Mouse (Mus musculus) heart, embryonic 16.5 days (tissue): ENCODE data around the gene Mrap2. TPM values are rescaled to one million over a fixed set of nuclear protein-coding genes. Genes with fewer than 3 reads are reported as not detected.

ENCODE experiments used
- ATAC-seq: fragments of 200-750 bp; cut with Nextera tagmentation; replicated peaks from 2 replicates; pipeline ENCODE4 v1.8.0; 2017; ENCODE audit warnings: moderate number of reproducible peaks; ENCODE audit not compliant: insufficient read depth, low FRiP score; ENCODE audit errors: extremely low read depth
- H3K27ac ChIP-seq: fragments of 300-500 bp; sonication (generic); 2 replicates; pipeline ENCODE4 v1.5.1; 2014; ENCODE audit warnings: mild to moderate bottlenecking, low read length, control low read depth, moderate library complexity
- H3K27me3 ChIP-seq: fragments of 300-500 bp; sonication (generic); 2 replicates; pipeline ENCODE4 v1.6.1; 2014; ENCODE audit warnings: low read length, mixed read lengths; ENCODE audit not compliant: control insufficient read depth, insufficient read depth
- H3K36me3 ChIP-seq: fragments of 300-500 bp; sonication (generic); 2 replicates; pipeline ENCODE4 v1.6.1; 2014; ENCODE audit not compliant: control insufficient read depth, insufficient read depth
- H3K4me1 ChIP-seq: fragments of 300-500 bp; sonication (generic); 2 replicates; pipeline ENCODE4 v1.6.1; 2014; ENCODE audit warnings: low read length, mixed read lengths; ENCODE audit not compliant: control insufficient read depth, insufficient read depth
- H3K4me2 ChIP-seq: fragments of 300-500 bp; sonication (generic); 2 replicates; pipeline ENCODE4 v1.6.1; 2014; ENCODE audit warnings: low read depth, mild to moderate bottlenecking, control low read depth, low read length
- H3K4me3 ChIP-seq: fragments of 300-500 bp; sonication (generic); 2 replicates; pipeline ENCODE4 v1.5.1; 2014; ENCODE audit warnings: mild to moderate bottlenecking, control low read depth, low read length
- H3K9ac ChIP-seq: fragments of 300-500 bp; sonication (generic); 2 replicates; pipeline ENCODE4 v1.6.1; 2014; ENCODE audit warnings: low read length, control low read depth
- H3K9me3 ChIP-seq: fragments of 300-500 bp; sonication (generic); replicated peaks from 2 replicates; pipeline ENCODE4 v1.6.1; 2016; ENCODE audit warnings: low read length; ENCODE audit not compliant: control insufficient read depth
- WGBS: fragments of 180-500 bp; shearing (Covaris S2); extraction: QIAGEN DNeasy Blood & Tissue Kit; methylation state at CpG from one replicate; pipeline ENCODE4 v1.1.7; 2014; 5-methylcytosine and 5-hydroxymethylcytosine counted together
- polyA plus RNA-seq: library from polyadenylated mRNA; unstranded; fragments of >200 nt; fragmentation: Nextera tagmentation; extraction: Ambion mirVana; gene quantifications from 2 replicates; pipeline ENCODE4 v1.2.1, GENCODE M21; 2015

Mrap2 gene
- polyA plus RNA-seq, 1 experiment from 2014 or later: 0.07 TPM

- Histone ChIP-seq H3K27ac (no peak overlapping the region), H3K9me3 (no peaks in the 10 kb centered on the region), H3K36me3 (peaks cover 12% of the 10 kb centered on the region), H3K9ac (no peak overlapping the region), H3K4me1 (no peaks in the 10 kb centered on the region), H3K4me3 (no peak overlapping the region), H3K27me3 (no peaks in the 10 kb centered on the region), H3K4me2 (no peak overlapping the region)
- ATAC-seq: no peak
- 87% methylated on average over 5 of the region's 5 CpGs for WGBS
These were observed 56.3 kb downstream of the Mrap2 start for GRCm38 (mm10) chr9:87200426-87200825.

DNA sequence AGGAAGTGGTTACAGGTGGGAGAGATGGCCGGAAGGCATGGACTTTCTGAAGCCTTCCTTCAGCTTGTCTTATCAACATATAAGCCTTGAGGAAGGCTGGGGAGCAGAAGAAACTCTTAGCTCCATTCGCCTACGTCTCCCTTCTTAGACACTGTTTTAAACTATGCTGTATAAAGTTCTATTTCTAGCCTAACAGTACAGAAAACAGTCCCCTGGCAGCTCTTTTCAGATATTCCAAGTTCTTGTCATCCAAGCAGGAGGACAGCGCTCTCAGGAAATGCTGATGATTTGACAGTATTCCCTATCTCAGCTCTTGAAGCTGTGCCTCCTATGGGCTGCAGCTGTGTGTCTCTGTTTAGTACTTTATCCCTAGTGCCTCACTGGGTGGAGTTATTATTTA lies 56.8 kb downstream of the Mrap2 start:
- H3K27ac ChIP-seq: no peak overlapping the region
- no peak for ATAC-seq
- H3K4me3 ChIP-seq: no peak overlapping the region
- H3K9ac ChIP-seq: no peak overlapping the region
- H3K9me3 ChIP-seq: no peaks in the 10 kb centered on the region
- no peaks in the 10 kb centered on the region for H3K27me3 ChIP-seq
- no peaks in the 10 kb centered on the region for H3K4me1 ChIP-seq
- 93% methylated on average over 4 of the region's 4 CpGs for WGBS
- peaks cover 12% of the 10 kb centered on the region for H3K36me3 ChIP-seq
- no peak overlapping the region for H3K4me2 ChIP-seq

GRCm38 (mm10) chr9:87202431-87202830 lies 58.3 kb downstream of the Mrap2 start:
- no peak for ATAC-seq
- Histone ChIP-seq H3K27me3 (no peaks in the 10 kb centered on the region), H3K36me3 (peaks cover 18% of the 10 kb centered on the region), H3K9me3 (no peaks in the 10 kb centered on the region), H3K4me3 (no peak overlapping the region), H3K4me2 (no peak overlapping the region), H3K9ac (no peak overlapping the region), H3K4me1 (no peaks in the 10 kb centered on the region), H3K27ac (no peak overlapping the region)
- whole genome bisulfite sequencing: 90% methylated on average over 6 of the region's 6 CpGs

DNA sequence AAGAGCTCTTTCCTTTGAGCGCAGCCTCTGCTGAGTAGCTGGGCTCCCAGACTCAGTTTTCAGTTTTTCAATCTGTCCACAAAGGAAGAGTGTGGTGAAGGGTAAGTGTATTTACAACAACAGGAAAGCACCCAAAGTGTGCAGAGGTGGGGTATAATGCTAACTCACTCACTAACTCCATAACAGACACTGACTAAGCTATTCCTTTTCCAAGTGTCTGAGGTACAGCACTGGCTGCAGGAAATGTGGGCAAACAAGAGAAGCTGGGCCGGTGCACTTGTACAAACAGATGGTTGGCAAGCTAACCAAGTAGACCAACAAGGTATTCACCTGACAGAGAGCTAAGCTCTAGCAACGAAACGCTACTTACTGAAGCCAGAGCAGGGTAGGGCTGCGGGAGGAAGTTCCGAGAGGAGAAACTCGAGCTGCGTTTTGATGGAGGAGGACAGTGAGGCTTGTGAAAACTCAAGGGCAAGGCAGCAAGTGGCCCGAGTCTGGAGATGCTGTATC lies 66.8 kb downstream of the Mrap2 start:
- Histone ChIP-seq H3K4me3 (no peak overlapping the region), H3K4me2 (no peak overlapping the region), H3K9me3 (no peaks in the 10 kb centered on the region), H3K9ac (no peak overlapping the region), H3K4me1 (no peaks in the 10 kb centered on the region), H3K27ac (no peak overlapping the region), H3K27me3 (no peaks in the 10 kb centered on the region), H3K36me3 (peaks cover 21% of the 10 kb centered on the region)
- WGBS: 84% methylated on average over 9 of the region's 9 CpGs
- ATAC-seq: no peak

GRCm38 (mm10) chr9:87213204-87213603 lies 69.1 kb downstream of the Mrap2 start:
- no peak for ATAC-seq
- 71% methylated on average over 4 of the region's 4 CpGs for WGBS
- H3K4me2 ChIP-seq: no peak overlapping the region

More at GRCm38 (mm10) chr9:87213204-87213603, 69.1 kb downstream of the Mrap2 start:
- Histone ChIP-seq H3K27ac (no peak overlapping the region), H3K36me3 (peaks cover 19% of the 10 kb centered on the region), H3K4me3 (no peak overlapping the region), H3K9me3 (no peaks in the 10 kb centered on the region), H3K9ac (no peak overlapping the region), H3K4me1 (no peaks in the 10 kb centered on the region), H3K27me3 (no peaks in the 10 kb centered on the region)

Other genes with a start within 250 kb of the Mrap2 start
- 0.75 and 1.1 TPM in 2 replicates for gene Ripply2, start 128.8 kb upstream of the Mrap2 start, polyA plus RNA-seq
- gene Cyb5r4, start 122.3 kb upstream of the Mrap2 start, polyA plus RNA-seq: 46.9 and 53.8 TPM in 2 replicates
- 4.1 TPM in 2 replicates for gene Cep162, start 111.2 kb downstream of the Mrap2 start, polyA plus RNA-seq